Mouse (Mus musculus): Measurements from ENCODE around the gene Hist1h2bh. TPM values are rescaled to one million over a fixed set of nuclear protein-coding genes. Genes with fewer than 3 reads are reported as not detected.
"Not testable (repeated sequence)": the region's sequence is repeated elsewhere in the genome, so short reads cannot be mapped to it uniquely, and the experiment has no call there.

Hist1h2bh gene
- polyA plus RNA-seq (2012; ENCODE audit: insufficient read depth, insufficient read length, missing spikeins) = 1.7 and 2.3 TPM in 2 replicates

GRCm38 (mm10) chr13:23542999-23543607 lies at the start of gene Hist1h2bh:
Hist1h2bh (minus strand) TSS chr13:23543392.
- not testable (repeated sequence) for H3K4me1 ChIP-seq (ENCODE audit: control insufficient read depth, insufficient read depth, insufficient read length, low read length)
- Histone ChIP-seq H3K4me3 (ENCODE audit: insufficient read depth, low read depth, low read length) (peak within 1 kb of the TSS; percentile 74), H3K27ac (replicated peaks; ENCODE audit: low read depth, low read length) (0 out of 2 replicates have a peak within 1 kb of the TSS, but pooled peaks have one; percentile 40)

GRCm38 (mm10) chr13:23592614-23593013 lies 49.4 kb upstream of the Hist1h2bh start:
- H3K27ac ChIP-seq (replicated peaks; ENCODE audit: low read depth, low read length) = no peak overlapping the region
- H3K4me3 ChIP-seq (ENCODE audit: insufficient read depth, low read depth, low read length) = no peak overlapping the region
- H3K4me1 ChIP-seq (ENCODE audit: control insufficient read depth, insufficient read depth, insufficient read length, low read length) = peaks cover 3% of the 10 kb centered on the region; the same call in 1 of the 2 replicates

DNA sequence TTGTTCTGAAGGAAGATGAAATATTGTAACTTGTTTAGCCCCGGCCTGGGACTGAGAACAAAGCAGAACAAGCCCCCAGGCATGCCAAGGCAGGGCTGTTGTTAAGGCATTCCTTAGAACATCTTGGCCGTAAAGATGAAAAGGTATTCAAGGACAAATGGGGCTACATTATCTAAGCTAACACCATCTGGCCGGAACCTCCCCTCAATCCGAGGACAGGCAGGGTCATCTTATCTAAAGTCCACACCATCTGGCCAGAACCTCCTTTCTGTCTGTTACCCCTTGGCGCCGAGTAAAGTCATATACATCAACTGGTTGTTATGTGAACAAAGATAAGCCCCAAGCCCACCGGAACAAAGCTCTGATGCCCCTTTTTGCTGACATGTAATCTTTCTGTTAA lies 48.7 kb upstream of the Hist1h2bh start:
- H3K4me1 ChIP-seq (ENCODE audit: control insufficient read depth, insufficient read depth, insufficient read length, low read length); H3K27ac ChIP-seq (replicated peaks; ENCODE audit: low read depth, low read length); H3K4me3 ChIP-seq (ENCODE audit: insufficient read depth, low read depth, low read length): not testable (repeated sequence)

DNA sequence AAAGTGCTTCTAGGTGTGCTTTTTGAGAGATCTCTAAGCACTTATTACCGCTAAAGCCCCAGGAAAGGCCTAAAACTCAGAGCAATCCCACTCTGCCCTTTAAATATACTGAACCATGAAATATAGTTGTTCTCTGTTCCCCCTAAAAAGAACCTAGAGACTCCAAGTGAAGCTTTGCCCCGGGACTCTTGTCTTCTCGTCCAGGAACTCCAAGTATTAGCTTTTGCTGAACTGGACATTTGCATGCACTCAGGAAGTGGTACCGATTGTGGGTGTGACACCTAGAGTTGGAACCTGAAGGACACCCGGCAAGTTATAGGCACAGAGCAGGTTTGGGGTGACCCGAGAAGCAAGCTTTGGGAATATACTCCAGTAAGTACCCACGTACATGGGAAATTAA lies 48.0 kb upstream of the Hist1h2bh start:
- Histone ChIP-seq H3K27ac (replicated peaks; ENCODE audit: low read depth, low read length) (no peak overlapping the region), H3K4me1 (ENCODE audit: control insufficient read depth, insufficient read depth, insufficient read length, low read length) (peaks cover 3% of the 10 kb centered on the region; the same call in 1 of the 2 replicates), H3K4me3 (ENCODE audit: insufficient read depth, low read depth, low read length) (no peak overlapping the region)

DNA sequence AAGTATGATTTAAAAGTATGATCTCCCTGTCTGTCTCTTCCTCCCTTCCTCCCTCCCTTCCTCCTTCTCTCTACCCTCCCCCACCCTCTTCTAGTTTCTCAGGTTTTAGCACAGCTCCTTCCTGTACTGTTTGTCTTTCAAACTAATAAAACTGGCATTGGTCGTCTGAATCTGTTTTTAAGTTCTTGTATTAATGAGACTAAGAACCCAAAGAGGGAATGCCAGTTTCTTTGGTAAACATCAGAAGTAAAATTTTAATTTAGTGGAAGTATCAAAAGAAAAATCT lies 43.7 kb upstream of the Hist1h2bh start:
- no peak overlapping the region for H3K27ac ChIP-seq (replicated peaks; ENCODE audit: low read depth, low read length)
- H3K4me3 ChIP-seq (ENCODE audit: insufficient read depth, low read depth, low read length) = peak overlapping the region; percentile 66
- H3K4me1 ChIP-seq (ENCODE audit: control insufficient read depth, insufficient read depth, insufficient read length, low read length) = peaks cover 11% of the 10 kb centered on the region; the same call in 1 of the 2 replicates

DNA sequence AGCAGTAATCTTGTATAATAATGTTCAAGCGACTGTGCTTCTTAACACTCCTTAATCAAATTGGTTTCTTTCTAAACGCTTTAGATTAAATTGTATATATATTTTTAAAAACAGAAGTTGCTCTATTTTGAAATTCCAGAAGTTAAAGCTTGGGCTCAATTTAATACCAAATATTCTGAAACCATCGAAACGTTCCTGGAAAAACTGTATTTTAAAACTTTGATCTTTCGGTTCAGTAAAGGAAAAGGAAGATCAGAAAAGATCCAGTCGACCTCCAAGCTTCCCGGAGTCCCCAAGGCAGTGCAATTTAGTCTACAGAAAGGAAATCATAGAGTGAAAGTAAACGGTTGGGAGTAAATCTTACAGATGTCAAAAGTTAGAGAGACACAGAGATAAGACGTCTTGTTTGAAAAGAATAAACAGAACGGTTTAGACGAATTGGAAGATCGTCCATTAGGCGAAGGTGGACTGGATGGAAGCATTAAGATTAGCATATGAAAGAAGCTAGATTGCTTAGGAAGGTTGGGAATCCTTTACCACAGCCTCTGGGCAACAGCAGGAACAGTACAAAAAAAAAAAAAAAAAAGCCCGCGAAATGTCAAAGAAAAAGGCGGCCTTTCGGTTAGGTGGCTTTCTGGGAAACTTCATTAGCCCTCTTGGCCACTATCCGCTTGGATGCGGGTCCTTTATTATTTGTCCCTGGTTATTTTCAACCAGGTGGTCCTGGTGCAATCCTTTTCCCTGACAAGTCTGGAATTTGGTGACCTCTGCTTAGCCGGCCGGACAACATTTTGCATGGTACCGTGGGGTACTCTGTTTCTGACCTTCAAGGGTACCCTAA lies 43.1 kb upstream of the Hist1h2bh start:
- H3K27ac ChIP-seq (replicated peaks; ENCODE audit: low read depth, low read length) = peak overlapping the region; percentile 41; the same call in 1 of the 2 replicates

DNA sequence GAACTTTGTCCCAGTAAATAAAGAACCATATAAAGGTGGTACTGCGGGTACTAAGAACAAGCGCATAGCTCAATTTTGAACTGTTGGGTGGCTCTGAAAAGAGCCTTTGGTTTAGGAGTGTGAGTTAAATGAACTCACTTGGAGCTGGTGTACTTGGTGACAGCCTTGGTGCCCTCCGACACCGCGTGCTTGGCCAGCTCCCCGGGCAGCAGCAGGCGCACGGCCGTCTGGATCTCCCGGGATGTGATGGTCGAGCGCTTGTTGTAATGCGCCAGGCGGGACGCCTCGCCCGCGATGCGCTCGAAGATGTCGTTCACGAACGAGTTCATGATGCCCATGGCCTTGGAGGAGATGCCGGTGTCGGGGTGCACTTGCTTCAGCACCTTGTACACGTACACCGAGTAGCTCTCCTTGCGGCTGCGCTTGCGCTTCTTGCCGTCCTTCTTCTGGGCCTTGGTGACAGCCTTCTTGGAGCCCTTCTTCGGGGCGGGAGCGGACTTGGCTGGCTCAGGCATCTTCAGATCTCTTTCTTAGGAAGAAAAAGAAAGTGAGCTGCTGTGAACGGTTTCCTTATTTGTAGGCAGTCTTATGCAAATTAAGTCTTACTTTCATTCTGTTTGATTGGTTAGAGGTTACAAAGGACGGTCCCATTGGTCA lies 42.4 kb upstream of the Hist1h2bh start:
- Histone ChIP-seq H3K27ac (replicated peaks; ENCODE audit: low read depth, low read length) (peak overlapping the region; percentile 99), H3K4me3 (ENCODE audit: insufficient read depth, low read depth, low read length) (peak overlapping the region; percentile 92), H3K4me1 (ENCODE audit: control insufficient read depth, insufficient read depth, insufficient read length, low read length) (peaks cover 11% of the 10 kb centered on the region; the same call in 1 of the 2 replicates)

More for the DNA sequence above, 43.1 kb upstream of the Hist1h2bh start:
- Histone ChIP-seq H3K4me3 (ENCODE audit: insufficient read depth, low read depth, low read length) (peak overlapping the region; percentile 66), H3K4me1 (ENCODE audit: control insufficient read depth, insufficient read depth, insufficient read length, low read length) (peaks cover 11% of the 10 kb centered on the region; the same call in 1 of the 2 replicates)

DNA sequence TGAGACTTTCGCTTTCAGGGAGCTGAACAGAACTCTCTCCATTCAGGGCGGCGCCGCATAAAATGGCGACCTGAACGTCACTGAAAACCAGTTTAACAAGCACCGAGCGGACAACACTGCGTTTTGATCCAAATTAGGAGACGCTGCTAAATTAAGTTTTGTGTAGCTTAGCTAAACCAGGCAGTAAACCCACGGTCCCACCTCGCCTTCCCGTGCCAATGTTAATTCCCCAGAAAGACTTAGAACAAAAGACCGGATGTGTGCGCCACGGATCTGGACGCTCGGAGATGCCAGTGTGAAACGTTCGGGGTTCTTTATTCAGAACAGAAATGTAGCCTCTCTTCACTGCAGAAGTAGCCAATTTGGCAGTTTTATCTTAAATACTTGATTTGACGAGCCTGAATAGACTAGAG lies 41.8 kb upstream of the Hist1h2bh start:
- H3K4me3 ChIP-seq (ENCODE audit: insufficient read depth, low read depth, low read length) = peak overlapping the region; percentile 92
- peak overlapping the region; percentile 99 for H3K27ac ChIP-seq (replicated peaks; ENCODE audit: low read depth, low read length)
- H3K4me1 ChIP-seq (ENCODE audit: control insufficient read depth, insufficient read depth, insufficient read length, low read length) = peaks cover 11% of the 10 kb centered on the region; the same call in 1 of the 2 replicates

- Histone ChIP-seq H3K4me3 (ENCODE audit: insufficient read depth, low read depth, low read length) (peak overlapping the region; percentile 92), H3K27ac (replicated peaks; ENCODE audit: low read depth, low read length) (peak overlapping the region; percentile 99), H3K4me1 (ENCODE audit: control insufficient read depth, insufficient read depth, insufficient read length, low read length) (peaks cover 11% of the 10 kb centered on the region; the same call in 1 of the 2 replicates)
Observed at GRCm38 (mm10) chr13:23584331-23584730, 41.1 kb upstream of the Hist1h2bh start.

DNA sequence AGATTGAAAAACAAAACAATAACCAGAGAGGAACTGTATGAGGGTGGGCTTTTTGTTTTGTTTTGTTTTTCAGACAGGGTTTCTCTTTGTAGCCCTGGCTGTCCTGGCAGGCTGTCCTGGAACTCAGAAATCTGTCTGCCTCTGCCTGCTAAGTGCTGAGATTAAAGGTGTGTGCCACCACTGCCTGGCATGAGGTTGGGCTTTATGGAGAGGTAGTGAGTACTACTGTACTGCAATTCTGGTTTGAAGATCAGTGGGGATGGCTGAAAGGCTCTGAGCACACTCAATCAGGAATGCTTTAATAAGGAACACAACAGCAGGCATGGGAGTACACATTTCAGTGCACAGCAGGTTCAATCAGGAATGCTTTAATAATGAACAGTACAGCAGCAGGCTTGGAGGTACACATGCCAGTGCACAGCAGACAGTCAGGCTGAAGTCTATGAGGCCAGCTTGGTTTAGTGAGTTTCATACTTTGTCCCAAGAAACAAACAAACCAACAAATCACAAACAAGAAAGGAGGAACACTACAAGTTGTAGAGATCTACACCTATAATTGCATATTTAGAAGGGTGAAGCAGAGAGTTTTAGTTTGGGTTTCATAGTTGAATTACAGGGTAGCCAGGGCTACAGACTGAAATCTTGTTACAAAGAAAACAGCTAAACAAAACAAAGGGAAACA lies 40.3 kb upstream of the Hist1h2bh start:
- Histone ChIP-seq H3K4me1 (ENCODE audit: control insufficient read depth, insufficient read depth, insufficient read length, low read length) (peaks cover 11% of the 10 kb centered on the region; the same call in 1 of the 2 replicates), H3K4me3 (ENCODE audit: insufficient read depth, low read depth, low read length) (no peak overlapping the region), H3K27ac (replicated peaks; ENCODE audit: low read depth, low read length) (peak overlapping the region; percentile 41; the same call in 1 of the 2 replicates)

GRCm38 (mm10) chr13:23582219-23583056 lies 39.2 kb upstream of the Hist1h2bh start:
- no peak overlapping the region for H3K27ac ChIP-seq (replicated peaks; ENCODE audit: low read depth, low read length)

DNA sequence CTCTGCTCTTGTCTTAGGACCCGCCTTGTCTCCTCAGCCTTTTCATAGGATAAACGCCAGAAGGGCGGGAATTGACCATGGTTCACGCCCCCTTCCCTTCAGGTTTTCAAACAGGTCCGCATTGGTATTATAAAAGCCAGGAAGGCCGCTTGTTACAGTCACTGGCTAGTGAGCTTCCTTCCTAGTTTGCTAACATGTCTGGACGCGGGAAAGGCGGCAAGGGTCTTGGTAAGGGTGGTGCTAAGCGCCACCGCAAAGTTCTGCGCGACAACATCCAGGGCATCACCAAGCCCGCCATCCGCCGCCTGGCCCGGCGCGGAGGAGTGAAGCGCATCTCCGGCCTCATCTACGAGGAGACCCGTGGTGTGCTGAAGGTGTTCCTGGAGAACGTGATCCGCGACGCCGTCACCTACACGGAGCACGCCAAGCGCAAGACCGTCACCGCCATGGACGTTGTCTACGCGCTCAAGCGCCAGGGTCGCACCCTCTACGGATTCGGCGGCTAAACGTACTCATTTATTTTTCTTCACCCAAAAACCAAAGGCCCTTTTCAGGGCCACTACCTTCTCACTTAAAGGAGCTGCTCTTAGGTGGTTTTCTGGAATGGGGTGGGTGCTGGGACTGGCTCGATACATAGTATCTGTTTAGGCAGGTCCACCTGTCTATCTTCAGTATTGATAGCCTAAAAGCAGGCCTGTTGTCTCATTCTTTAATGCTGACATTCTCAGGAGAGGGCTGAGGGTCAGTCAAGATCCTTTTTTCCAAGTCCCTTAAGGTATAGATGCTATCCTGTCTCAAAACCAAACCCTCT lies 38.4 kb upstream of the Hist1h2bh start, which contains the start of gene Hist1h4d:
Hist1h4d (plus strand) TSS at position 191 of the 811 bp plus-strand sequence.
- Histone ChIP-seq H3K4me1 (ENCODE audit: control insufficient read depth, insufficient read depth, insufficient read length, low read length) (peaks cover 11% of the 10 kb centered on the region; the same call in 1 of the 2 replicates), H3K27ac (replicated peaks; ENCODE audit: low read depth, low read length) (no peak within 1 kb of the TSS), H3K4me3 (ENCODE audit: insufficient read depth, low read depth, low read length) (peak within 1 kb of the TSS; percentile 54)

More at GRCm38 (mm10) chr13:23582219-23583056, 39.2 kb upstream of the Hist1h2bh start:
- Histone ChIP-seq H3K4me3 (ENCODE audit: insufficient read depth, low read depth, low read length) (peak overlapping the region; percentile 54), H3K4me1 (ENCODE audit: control insufficient read depth, insufficient read depth, insufficient read length, low read length) (peaks cover 11% of the 10 kb centered on the region; the same call in 1 of the 2 replicates)

GRCm38 (mm10) chr13:23577835-23578234 lies 34.6 kb upstream of the Hist1h2bh start:
- H3K4me3 ChIP-seq (ENCODE audit: insufficient read depth, low read depth, low read length) = no peak overlapping the region
- H3K4me1 ChIP-seq (ENCODE audit: control insufficient read depth, insufficient read depth, insufficient read length, low read length) = peaks cover 4% of the 10 kb centered on the region; the same call in 1 of the 2 replicates
- H3K27ac ChIP-seq (replicated peaks; ENCODE audit: low read depth, low read length) = no peak overlapping the region
